Mouse (Mus musculus) liver, embryonic 14.5 days (tissue): ENCODE measurements around the gene Ppp2ca. TPM values are rescaled to one million over a fixed set of nuclear protein-coding genes. Genes with fewer than 3 reads are reported as not detected.

ENCODE experiments used
- ATAC-seq: fragments of 200-750 bp; cut with Nextera tagmentation; 2 replicates; pipeline ENCODE4 v1.8.0; 2017; ENCODE audit warnings: moderate number of reproducible peaks, mild to moderate bottlenecking, moderate library complexity; ENCODE audit not compliant: insufficient read depth
- DNase-seq, 3 experiments: peaks; one replicate each; pipeline ENCODE4 v3.0.0-alpha.2; 2012 to 2013; ENCODE audit warnings: low read depth in 3 of 3, low spot score in 3 of 3
- H3K27ac ChIP-seq: fragments of 300-500 bp; sonication (generic); 2 replicates; pipeline ENCODE4 v1.5.1; 2014; ENCODE audit warnings: moderate library complexity, mild to moderate bottlenecking, control low read depth, inconsistent platforms
- H3K27me3 ChIP-seq: fragments of 300-500 bp; sonication (generic); 2 replicates; pipeline ENCODE4 v1.6.1; 2014; ENCODE audit warnings: mild to moderate bottlenecking, low read length, moderate library complexity; ENCODE audit not compliant: control insufficient read depth, insufficient read depth
- H3K36me3 ChIP-seq: fragments of 300-500 bp; sonication (generic); replicated peaks from 2 replicates; pipeline ENCODE4 v1.6.1; 2014; ENCODE audit warnings: low read depth; ENCODE audit not compliant: control insufficient read depth, insufficient read depth
- H3K4me1 ChIP-seq, 2 experiments: fragments of 200-500 bp in 1 of 2; fragments of 300-500 bp in 1 of 2; sonication (generic) in 1 of 2; replicated peaks; 2 replicates each; pipeline ENCODE4 v1.6.1; 2012 to 2014; ENCODE audit warnings: antibody characterized with exemption in 1 of 2, inconsistent platforms in 1 of 2, low read length in 1 of 2; ENCODE audit not compliant: control insufficient read depth in 2 of 2, insufficient read depth in 2 of 2
- H3K4me2 ChIP-seq: fragments of 300-500 bp; sonication (generic); 2 replicates; pipeline ENCODE4 v1.6.1; 2014; ENCODE audit warnings: low read depth, mild to moderate bottlenecking, control low read depth, moderate library complexity
- H3K4me3 ChIP-seq, 2 experiments: fragments of 200-500 bp in 1 of 2; fragments of 300-500 bp in 1 of 2; sonication (generic) in 1 of 2; 2 replicates each; pipeline ENCODE4 v1.5.1; 2012 to 2014; ENCODE audit warnings: low read depth in 2 of 2, low read length in 2 of 2, mild to moderate bottlenecking in 2 of 2, control low read depth in 1 of 2, inconsistent platforms in 1 of 2, moderate library complexity in 1 of 2; ENCODE audit not compliant: insufficient read depth in 1 of 2
- H3K9ac ChIP-seq: fragments of 300-500 bp; sonication (generic); replicated peaks from 2 replicates; pipeline ENCODE4 v1.6.1; 2014; ENCODE audit warnings: mild to moderate bottlenecking, control low read depth, moderate library complexity
- H3K9me3 ChIP-seq: fragments of 300-500 bp; sonication (generic); 2 replicates; pipeline ENCODE4 v1.6.1; 2016; ENCODE audit warnings: low read length, mixed read lengths; ENCODE audit not compliant: control insufficient read depth
- CTCF ChIP-seq: IDR thresholded peaks from 2 replicates; pipeline ENCODE4 v1.5.1; 2016; ENCODE audit warnings: antibody characterized with exemption, low read depth, control low read depth
- EP300 ChIP-seq: IDR thresholded peaks from 2 replicates; pipeline ENCODE4 v1.6.1; 2016; ENCODE audit warnings: antibody characterized with exemption, low read depth
- WGBS: fragments of 180-500 bp; shearing (Covaris S2); extraction: QIAGEN DNeasy Blood & Tissue Kit; methylation state at CpG from one replicate; pipeline ENCODE4 v1.1.7; 2014; ENCODE audit not compliant: insufficient replicate concordance; 5-methylcytosine and 5-hydroxymethylcytosine counted together
- polyA plus RNA-seq, 2 experiments: library from polyadenylated mRNA; depleted of rRNA in 1 of 2; stranded (reverse) in 1 of 2; unstranded in 1 of 2; fragments of >200 nt; fragmentation: Nextera tagmentation in 1 of 2; extraction: Ambion mirVana in 1 of 2; gene quantifications; 2 replicates each; pipeline versions ENCODE4 v1.2.1 to v1.2.3; 2012 to 2014

Gene Ppp2ca
- polyA plus RNA-seq, 2 experiments, result 24.0 to 37.5 TPM

GRCm38 (mm10) chr11:52060315-52060714 is 38.2 kb upstream of the Ppp2ca start:
- H3K4me2 ChIP-seq, result no peak overlapping the region
- no peaks in the 10 kb centered on the region for H3K36me3 ChIP-seq
- TF ChIP-seq CTCF, result no peak
- TF ChIP-seq EP300, result no peak
- H3K4me1 ChIP-seq, result no peaks in the 10 kb centered on the region
- no peaks in the 10 kb centered on the region for H3K27me3 ChIP-seq
- ATAC-seq (no peak), DNase-seq (no peak)
- no peak overlapping the region for H3K27ac ChIP-seq
- no peaks in the 10 kb centered on the region for H3K9me3 ChIP-seq
- no peak overlapping the region for H3K9ac ChIP-seq
- 54% methylated on average over 4 of the region's 4 CpGs for WGBS
- H3K4me3 ChIP-seq, result no peak overlapping the region

- Histone ChIP-seq H3K9ac (no peak overlapping the region), H3K4me2 (no peak overlapping the region), H3K27me3 (no peaks in the 10 kb centered on the region), H3K9me3 (no peaks in the 10 kb centered on the region), H3K4me3 (no peak overlapping the region), H3K36me3 (no peaks in the 10 kb centered on the region), H3K27ac (no peak overlapping the region), H3K4me1 (peaks cover 0 to 2% of the 10 kb centered on the region in 2 experiments; a peak in 1 of 4 replicates)
- WGBS, result 72% methylated on average over 5 of the region's 5 CpGs
- DNase-seq (no peak), ATAC-seq (no peak)
- TF ChIP-seq EP300, result no peak
- no peak for TF ChIP-seq CTCF
Measured at GRCm38 (mm10) chr11:52062406-52062805, 36.1 kb upstream of the Ppp2ca start.

GRCm38 (mm10) chr11:52064398-52064797 is 34.1 kb upstream of the Ppp2ca start:
- TF ChIP-seq CTCF, result peak; percentile 68
- no peak for TF ChIP-seq EP300
- Histone ChIP-seq H3K4me3 (no peak overlapping the region), H3K9ac (no peak overlapping the region), H3K27ac (no peak overlapping the region), H3K27me3 (no peaks in the 10 kb centered on the region), H3K4me1 (peaks cover 0 to 2% of the 10 kb centered on the region in 2 experiments; a peak in 1 of 4 replicates), H3K9me3 (no peaks in the 10 kb centered on the region), H3K36me3 (no peaks in the 10 kb centered on the region), H3K4me2 (no peak overlapping the region)
- WGBS, result 29% methylated on average over 3 of the region's 3 CpGs
- ATAC-seq (no peak), DNase-seq (no peak)

GRCm38 (mm10) chr11:52065841-52066240 is 32.6 kb upstream of the Ppp2ca start:
- TF ChIP-seq EP300 (no peak), CTCF (no peak)
- Histone ChIP-seq H3K27ac (no peak overlapping the region), H3K27me3 (no peaks in the 10 kb centered on the region), H3K4me2 (peak overlapping the region; percentile 8), H3K4me3 (no peak overlapping the region), H3K36me3 (no peaks in the 10 kb centered on the region), H3K4me1 (peaks cover 0 to 2% of the 10 kb centered on the region in 2 experiments; a peak in 1 of 4 replicates), H3K9ac (no peak overlapping the region), H3K9me3 (no peaks in the 10 kb centered on the region)
- no peak for DNase-seq
- no peak for ATAC-seq
- WGBS, result 2% methylated on average over 5 of the region's 5 CpGs

GRCm38 (mm10) chr11:52071768-52072167 is 26.7 kb upstream of the Ppp2ca start:
- Histone ChIP-seq H3K4me1 (peaks cover 10 to 29% of the 10 kb centered on the region in 2 experiments), H3K9me3 (no peaks in the 10 kb centered on the region), H3K9ac (no peak overlapping the region), H3K27me3 (no peaks in the 10 kb centered on the region), H3K4me3 (no peak overlapping the region), H3K36me3 (no peaks in the 10 kb centered on the region), H3K4me2 (no peak overlapping the region), H3K27ac (no peak overlapping the region)
- DNase-seq (no peak), ATAC-seq (no peak)
- 33% methylated on average over 10 of the region's 10 CpGs for WGBS
- TF ChIP-seq CTCF (no peak), EP300 (no peak)
